Mouse (Mus musculus) heart, postnatal 14 days (tissue): ENCODE measurements around the gene Prrx1. TPM values are rescaled to one million over a fixed set of nuclear protein-coding genes. Genes with fewer than 3 reads are reported as not detected.

ENCODE experiments used
- total RNA-seq, 2 experiments: library from RNA; stranded (reverse); gene quantifications; 2 replicates each; pipeline ENCODE4 v1.2.3; 2021

Gene Prrx1
- total RNA-seq, 2 experiments from 2014 or later, result 30.5 to 31.9 TPM

Other genes starting within 250 kb of the Prrx1 start
- gene Mroh9, start 228.0 kb downstream of the Prrx1 start, total RNA-seq, result not detected
- gene Gorab, start 90.0 kb upstream of the Prrx1 start, total RNA-seq, result 1 to 10 TPM; 3.2 to 4.9 TPM